In the genomic region with DNA sequence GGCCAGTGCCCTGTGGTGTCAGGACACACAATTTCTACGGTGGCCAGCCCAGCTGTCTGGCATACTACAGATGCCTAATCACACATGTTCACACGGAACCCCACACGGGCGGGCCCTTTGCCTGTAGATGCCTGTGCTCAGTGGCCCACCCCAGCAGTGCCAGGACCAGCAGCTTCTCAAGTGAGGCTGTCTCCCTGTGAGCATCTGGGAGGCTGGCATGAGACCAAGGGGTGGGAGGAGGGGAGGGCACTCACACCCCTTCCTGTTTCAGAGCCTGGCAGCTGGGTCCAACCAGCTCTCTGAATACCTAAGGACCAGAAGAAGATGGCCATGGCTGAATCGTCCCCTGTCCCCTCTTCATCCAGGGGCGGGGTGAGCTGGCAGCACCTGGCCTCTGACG, we compare ENCODE assay signal across 10 mouse cellular contexts. TPM values are rescaled to one million over a fixed set of nuclear protein-coding genes. Genes with fewer than 3 reads are reported as not detected.
A peak's percentile ranks its signal among the peaks of the same experiment; 100 is the strongest.
DNase-seq lines count a peak whose midpoint lies in the region; ATAC-seq lines count a peak whose summit lies in the region.
"Had no signal": no experiment of that assay in that cellular context is flagged by ENCODE, and none has a peak within 500 bp of the region (broad histone marks: within the 10 kb centered on the region; RNA-seq: fewer than 3 reads in every experiment).

No protein-coding gene starts in this region.

- H3K4me2 ChIP-seq in embryonic facial prominence, embryonic 15.5 days (replicated peaks): no peak overlapping the region
- no peak overlapping the region for H3K4me2 ChIP-seq in midbrain, embryonic 15.5 days

- no peaks in the 10 kb centered on the region for H3K9me3 ChIP-seq in embryonic facial prominence, embryonic 15.5 days (replicated peaks)
- H3K9me3 ChIP-seq in midbrain, embryonic 15.5 days: no peaks in the 10 kb centered on the region

- H3K9ac ChIP-seq in embryonic facial prominence, embryonic 15.5 days: no peak overlapping the region
- H3K9ac ChIP-seq in midbrain, embryonic 15.5 days: no peak overlapping the region

- H3K27ac ChIP-seq in embryonic facial prominence, embryonic 15.5 days (replicated peaks): no peak overlapping the region
- H3K27ac ChIP-seq in midbrain, embryonic 15.5 days: peak overlapping the region; percentile 42; the same call in 1 of the 2 replicates

- H3K27me3 ChIP-seq in embryonic facial prominence, embryonic 15.5 days: 0 out of 2 replicates have a peak, but pooled peaks cover 2% of the 10 kb centered on the region
- H3K27me3 ChIP-seq in midbrain, embryonic 15.5 days (replicated peaks): no peaks in the 10 kb centered on the region

- H3K4me1 ChIP-seq in embryonic facial prominence, embryonic 15.5 days: peaks cover 9% of the 10 kb centered on the region; the same call in 1 of the 2 replicates
- H3K4me1 ChIP-seq in midbrain, embryonic 15.5 days: peaks cover 30% of the 10 kb centered on the region

- 66% methylated on average over 7 of the region's 7 CpGs for WGBS in embryonic facial prominence, embryonic 15.5 days
- WGBS in midbrain, embryonic 15.5 days: 51% methylated on average over 7 of the region's 7 CpGs

- peak; percentile 20; the same call in 1 of the 2 replicates for ATAC-seq in embryonic facial prominence, embryonic 15.5 days (ENCODE audit: insufficient number of reproducible peaks, low FRiP score, low TSS enrichment, low read depth)
- peak; percentile 59 for ATAC-seq in midbrain, embryonic 15.5 days (replicated peaks)
- ATAC-seq: inflammation-experienced regulatory T-cells, adult 6 months; Patski had no signal

- no peaks in the 10 kb centered on the region for H3K36me3 ChIP-seq in embryonic facial prominence, embryonic 15.5 days
- H3K36me3 ChIP-seq in midbrain, embryonic 15.5 days (replicated peaks): no peaks in the 10 kb centered on the region

- no peak overlapping the region for H3K4me3 ChIP-seq in embryonic facial prominence, embryonic 15.5 days (replicated peaks)
- no peak overlapping the region for H3K4me3 ChIP-seq in midbrain, embryonic 15.5 days

- peak; percentile 37 to 45 for DNase-seq in kidney, postnatal 4 days
- no peak for DNase-seq in kidney, adult 18-20 months
- peak; percentile 20 for DNase-seq in Muller cell, postnatal 12 days (ENCODE audit: inconsistent ontology term)
- no peak for DNase-seq in urinary bladder, postnatal 10 days (ENCODE audit: low spot score)
- no peak for DNase-seq in cerebellum, adult 8-10 months

RNA-seq across cellular contexts. Expression of gene Kcnk15, which starts 22.0 kb away (rescaled TPM):
- polyA plus RNA-seq in embryonic facial prominence, embryonic 15.5 days (2015; fragmentation: Nextera tagmentation; extraction: Ambion mirVana): not detected in 2 replicates
- 0.22 TPM in 1 of 2 replicates, not detected in the other for polyA plus RNA-seq in midbrain, embryonic 15.5 days (2015; fragmentation: Nextera tagmentation; extraction: Ambion mirVana)
- polyA plus RNA-seq: inflammation-experienced regulatory T-cells, adult 6 months; Patski; small intestine, adult 2 months had no signal

RNA-seq across cellular contexts. Expression of gene Rims4, which starts 43.0 kb away (rescaled TPM):
- 0.17 and 0.29 TPM in 2 replicates for polyA plus RNA-seq in embryonic facial prominence, embryonic 15.5 days (2015; fragmentation: Nextera tagmentation; extraction: Ambion mirVana)
- 21.1 TPM in 2 replicates for polyA plus RNA-seq in midbrain, embryonic 15.5 days (2015; fragmentation: Nextera tagmentation; extraction: Ambion mirVana)
- polyA plus RNA-seq: inflammation-experienced regulatory T-cells, adult 6 months; Patski had no signal

RNA-seq across cellular contexts. Expression of gene Ccn5, which starts 54.8 kb away (rescaled TPM):
- 1.4 and 2.9 TPM in 2 replicates for polyA plus RNA-seq in embryonic facial prominence, embryonic 15.5 days (2015; fragmentation: Nextera tagmentation; extraction: Ambion mirVana)
- polyA plus RNA-seq in midbrain, embryonic 15.5 days (2015; fragmentation: Nextera tagmentation; extraction: Ambion mirVana): 0.28 and 0.68 TPM in 2 replicates
- polyA plus RNA-seq: inflammation-experienced regulatory T-cells, adult 6 months; small intestine, adult 2 months had no signal

Comparison
In these comparisons a context has a peak if more than half of its experiments do, and no peak if none do; other contexts are left out.
1. DNase-seq: peak in kidney, postnatal 4 days (2 of 2) and Muller cell, postnatal 12 days (single experiment); none in kidney, adult 18-20 months (single experiment), urinary bladder, postnatal 10 days (single experiment) and cerebellum, adult 8-10 months (single experiment).
2. RNA of gene Rims4, which starts 43.0 kb away (polyA plus RNA-seq): 21.1 TPM in midbrain, embryonic 15.5 days; 0.17 to 0.29 TPM in embryonic facial prominence, embryonic 15.5 days; every median in the first group is over 10 times any median in the second.